Mouse (Mus musculus) heart, postnatal 14 days (tissue): Measurements from ENCODE around the gene Lag3. TPM values are rescaled to one million over a fixed set of nuclear protein-coding genes. Genes with fewer than 3 reads are reported as not detected.

Experiments
- DNase-seq, 2 experiments: peaks; one replicate each; pipeline ENCODE4 v3.0.0; 2021 to 2022
- intact Hi-C: fragments of 180-260 bp; cut with DNase I; formaldehyde crosslinking; loops from one replicate; pipeline ENCODE4 v1.15.1; 2025
- long read RNA-seq, 2 experiments: library from polyadenylated mRNA; stranded (forward); transcript quantifications; one replicate each; pipeline ENCODE4 v2.0.0; 2021
- total RNA-seq, 2 experiments: library from RNA; stranded (reverse); gene quantifications; 2 replicates each; pipeline ENCODE4 v1.2.3; 2021

Lag3 gene
- total RNA-seq, result under 1 TPM; 0.62 to 0.80 TPM
- long read RNA-seq, experiment 1, result 0 reads
- long read RNA-seq, experiment 2, result 0 reads

GRCm38 (mm10) chr6:124911533-124912218, at the start of gene Lag3:
Lag3 (minus strand) TSS chr6:124911705.
- intact Hi-C loops, result no loop called here
- no peak for DNase-seq

- no peak for DNase-seq
- intact Hi-C loops, result loop anchor here (10.0 kb wide), 2 partner anchors 56 to 106 kb away; partner anchors contain the start of gene P3h3
These were observed 49.5 kb upstream of the Lag3 start for GRCm38 (mm10) chr6:124961021-124961420.

GRCm38 (mm10) chr6:124959960-124960359, 48.5 kb upstream of the Lag3 start:
- intact Hi-C loops, result loop anchor here (10.0 kb wide), 2 partner anchors 55 to 105 kb away; partner anchors contain the start of gene P3h3
- no peak for DNase-seq

- DNase-seq, result no peak
- intact Hi-C loops, result no loop called here
These were observed 46.6 kb upstream of the Lag3 start for GRCm38 (mm10) chr6:124958127-124958526.

- intact Hi-C loops, result no loop called here
- no peak for DNase-seq
These were observed 43.7 kb upstream of the Lag3 start for GRCm38 (mm10) chr6:124955212-124955611.

- intact Hi-C loops, result no loop called here
- no peak for DNase-seq
These were observed 42.6 kb upstream of the Lag3 start for GRCm38 (mm10) chr6:124953991-124954715.

- DNase-seq, result no peak
- intact Hi-C loops, result no loop called here
These were observed 32.0 kb upstream of the Lag3 start for GRCm38 (mm10) chr6:124943526-124943925.

- intact Hi-C loops, result no loop called here
- DNase-seq, result no peak
These were observed 30.2 kb upstream of the Lag3 start for GRCm38 (mm10) chr6:124941679-124942078.

GRCm38 (mm10) chr6:124938554-124938953, 27.0 kb upstream of the Lag3 start:
- no peak for DNase-seq
- intact Hi-C loops, result loop anchor here (10.0 kb wide), 1 partner anchor 146 kb away; no protein-coding TSS in a partner anchor

GRCm38 (mm10) chr6:124937493-124937892, 26.0 kb upstream of the Lag3 start:
- intact Hi-C loops, result loop anchor here (10.0 kb wide), 1 partner anchor 147 kb away; no protein-coding TSS in a partner anchor
- DNase-seq, result no peak

- intact Hi-C loops, result loop anchor here (10.0 kb wide), 1 partner anchor 148 kb away; no protein-coding TSS in a partner anchor
- no peak for DNase-seq
These were observed 25.2 kb upstream of the Lag3 start for GRCm38 (mm10) chr6:124936681-124937080.

- intact Hi-C loops, result loop anchor here (10.0 kb wide), 1 partner anchor 150 kb away; no protein-coding TSS in a partner anchor
- DNase-seq, result no peak
These were observed 23.2 kb upstream of the Lag3 start for GRCm38 (mm10) chr6:124934670-124935069.

GRCm38 (mm10) chr6:124933127-124933526, 21.6 kb upstream of the Lag3 start:
- intact Hi-C loops, result loop anchor here (2.0 to 10.0 kb wide), 2 partner anchors 32 to 152 kb away; partner anchors contain the start of gene Cops7a
- no peak for DNase-seq

- no peak for DNase-seq
- intact Hi-C loops, result loop anchor here (2.0 to 10.0 kb wide), 2 partner anchors 32 to 152 kb away; partner anchors contain the start of gene Cops7a
These were observed 20.8 kb upstream of the Lag3 start for GRCm38 (mm10) chr6:124932314-124932695.

GRCm38 (mm10) chr6:124931525-124932313, 20.2 kb upstream of the Lag3 start:
- DNase-seq, result peak in 1 of 2 experiments; percentile 49
- intact Hi-C loops, result loop anchor here (2.0 to 10.0 kb wide), 2 partner anchors 33 to 153 kb away; partner anchors contain the start of gene Cops7a

GRCm38 (mm10) chr6:124930754-124931524, 19.4 kb upstream of the Lag3 start, which contains the start of gene Mlf2:
Mlf2 (plus strand) TSS chr6:124931386.
- intact Hi-C loops, result loop anchor here (1.0 to 10.0 kb wide), 4 partner anchors 14 to 154 kb away; no protein-coding TSS in a partner anchor
- peak; percentile 99 to 100 for DNase-seq

- peak in 1 of 2 experiments; percentile 15 for DNase-seq
- intact Hi-C loops, result loop anchor here (1.0 to 10.0 kb wide), 4 partner anchors 13 to 155 kb away; no protein-coding TSS in a partner anchor
These were observed 18.7 kb upstream of the Lag3 start for GRCm38 (mm10) chr6:124930231-124930630.

GRCm38 (mm10) chr6:124925941-124926340, 14.4 kb upstream of the Lag3 start:
- intact Hi-C loops, result no loop called here
- DNase-seq, result peak in 1 of 2 experiments; percentile 71

GRCm38 (mm10) chr6:124925173-124925793, 13.8 kb upstream of the Lag3 start:
- intact Hi-C loops, result no loop called here
- DNase-seq, result no peak
